Mouse (Mus musculus) right cerebral cortex, postnatal 36 days (tissue): ENCODE measurements at regions not wholly inside any gene's neighbourhood (a gene's known extent, or its start where the extent isn't known, plus 50 kb on each side); places are given as distances from the start of the nearest gene placed in this dataset.
A peak's percentile ranks its signal among the peaks of the same experiment; 100 is the strongest.
"Not testable (repeated sequence)": the region's sequence is repeated elsewhere in the genome, so short reads cannot be mapped to it uniquely, and the experiment has no call there.

Source experiments
- DNase-seq, 2 experiments: peaks; one replicate each; pipeline ENCODE4 v3.0.0; 2022; ENCODE audit warnings: low spot score in 2 of 2, mixed read lengths in 1 of 2

- DNase-seq: no peak
Observed at GRCm38 (mm10) chr3:152040751-152041150, 125.3 kb downstream of the Gipc2 start.

DNA sequence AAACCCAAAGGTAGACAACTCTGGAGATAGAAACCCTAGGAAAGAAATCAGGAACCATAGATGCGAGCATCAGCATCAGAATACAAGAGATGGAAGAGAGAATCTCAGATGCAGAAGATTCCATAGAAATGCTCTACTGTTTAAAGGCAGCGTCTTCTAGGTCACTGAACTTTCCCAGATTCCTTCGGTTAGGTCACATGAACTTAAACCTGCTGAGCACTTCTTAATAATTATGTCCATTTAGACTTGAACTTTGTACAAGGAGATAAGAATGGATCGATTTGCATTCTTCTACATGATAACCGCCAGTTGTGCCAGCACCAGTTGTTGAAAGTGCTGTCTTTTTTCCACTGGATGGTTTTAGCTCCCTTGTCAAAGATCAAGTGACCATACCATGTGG lies 129.2 kb downstream of the Gipc2 start:
- DNase-seq: not testable (repeated sequence)

GRCm38 (mm10) chr3:152035416-152035815 lies 130.6 kb downstream of the Gipc2 start:
- no peak for DNase-seq

- no peak for DNase-seq
Observed at GRCm38 (mm10) chr3:152034686-152035085, 131.3 kb downstream of the Gipc2 start.

DNA sequence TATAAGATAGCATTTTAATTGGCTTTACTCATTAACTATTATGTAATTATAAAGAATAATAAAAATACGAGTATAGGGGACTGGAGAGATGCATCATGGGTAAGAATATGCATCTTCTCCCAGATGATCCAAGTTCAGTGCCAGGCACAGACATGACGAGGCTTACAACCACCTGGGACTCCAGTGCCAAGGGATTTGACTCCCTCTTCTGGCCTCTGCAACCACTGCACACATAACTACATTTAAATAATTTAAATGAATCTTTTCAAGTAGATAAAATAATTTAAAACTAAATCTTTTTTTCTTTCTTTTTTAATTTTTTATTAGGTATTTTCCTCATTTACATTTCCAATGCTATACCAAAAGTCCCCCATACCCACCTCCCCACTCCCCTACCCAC lies 131.8 kb downstream of the Gipc2 start:
- DNase-seq: no peak

DNA sequence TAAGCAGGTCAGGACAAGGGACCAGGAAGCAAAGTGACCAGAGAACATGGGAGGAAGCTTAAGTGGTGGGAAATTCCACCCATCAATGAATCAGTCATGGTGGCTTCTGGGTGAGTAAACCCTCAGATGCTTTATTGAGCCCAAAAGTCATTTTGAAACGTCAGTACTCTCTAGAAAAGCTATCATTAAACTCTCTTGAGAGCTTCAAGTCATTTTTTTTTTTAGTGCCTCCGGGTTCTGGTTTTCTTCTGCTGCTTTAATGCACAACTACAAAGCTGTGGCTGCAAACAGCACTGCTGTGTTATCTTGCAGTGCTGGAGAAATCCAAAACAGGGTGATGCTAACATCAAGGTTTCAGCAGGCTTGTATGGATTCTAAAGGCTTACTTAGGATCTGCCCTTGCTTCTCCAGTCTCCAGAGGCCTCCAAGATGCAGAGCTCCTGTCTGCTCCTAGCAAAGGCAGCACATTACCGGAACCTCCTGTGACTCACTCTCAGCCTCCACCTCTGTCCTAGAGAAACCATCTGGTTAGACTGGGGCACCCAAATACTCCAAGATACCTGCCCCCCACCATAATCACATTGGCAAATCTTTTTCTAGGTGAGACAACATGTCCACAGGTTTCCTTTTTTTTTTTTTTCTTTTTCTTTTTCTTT lies 133.2 kb downstream of the Gipc2 start:
- DNase-seq: no peak

DNA sequence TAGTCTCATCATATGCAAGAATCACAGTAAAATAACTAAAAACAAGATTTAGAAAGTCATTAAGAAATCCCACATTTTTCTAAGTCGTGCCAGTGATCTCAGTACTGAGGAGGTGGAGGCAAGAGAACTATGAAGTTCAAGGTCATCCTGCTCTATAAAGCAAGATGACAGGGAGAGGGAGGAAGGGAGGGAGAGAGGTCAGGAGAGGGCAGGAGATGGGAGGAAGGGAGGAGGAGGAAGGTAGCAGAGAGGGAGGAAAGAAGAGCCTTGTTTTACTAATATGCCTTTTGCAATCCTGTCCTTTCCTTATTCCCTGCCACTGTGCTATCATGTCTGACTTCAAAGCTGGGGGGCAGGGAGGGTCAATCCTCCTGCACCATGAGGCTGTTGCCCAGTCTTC lies 137.3 kb downstream of the Gipc2 start:
- DNase-seq: no peak

- DNase-seq: no peak
Observed at GRCm38 (mm10) chr3:152026034-152026433, 140.0 kb downstream of the Gipc2 start.

DNA sequence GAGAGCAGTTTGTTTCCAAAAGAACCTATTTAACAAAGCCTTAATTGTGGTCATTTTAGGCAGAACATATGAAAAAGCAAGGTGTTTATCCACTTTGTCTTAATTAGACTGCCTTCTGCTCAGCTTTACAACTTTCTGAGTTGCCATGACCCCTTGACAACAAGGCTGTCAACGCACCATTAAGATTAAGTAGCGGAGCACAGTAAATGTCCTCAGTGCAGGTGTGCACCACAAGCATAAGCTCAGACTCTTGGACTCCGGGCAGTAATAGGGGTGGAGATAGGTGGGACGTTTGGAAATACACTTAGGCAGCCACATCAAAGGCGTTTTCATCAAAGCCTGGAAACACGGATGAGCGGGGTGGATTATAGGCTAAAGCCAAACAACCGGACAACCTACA lies 140.9 kb downstream of the Gipc2 start:
- no peak for DNase-seq

DNA sequence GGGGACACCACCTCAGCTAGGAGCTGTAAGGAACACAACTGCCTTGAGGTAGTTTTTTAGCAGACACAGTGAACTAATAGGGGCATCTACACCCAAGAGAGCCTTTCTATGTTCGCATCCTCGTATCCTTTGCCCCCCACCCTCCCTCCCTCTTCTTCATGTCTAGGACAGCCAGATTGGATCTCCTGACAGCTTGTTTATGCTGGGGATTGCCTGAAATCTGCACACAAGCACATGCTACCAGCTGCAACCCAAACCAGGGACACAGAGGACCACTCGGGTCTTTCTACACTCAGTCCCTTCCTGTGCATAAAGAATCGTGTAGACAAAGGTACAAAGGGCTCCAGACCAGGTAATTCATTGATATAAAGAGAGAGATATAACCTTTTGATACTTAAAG lies 159.3 kb downstream of the Gipc2 start:
- no peak for DNase-seq

- DNase-seq: no peak
Observed at GRCm38 (mm10) chr3:152005366-152006025, 160.5 kb downstream of the Gipc2 start.

GRCm38 (mm10) chr3:152004411-152004955 lies 161.5 kb downstream of the Gipc2 start:
- DNase-seq: no peak

- peak; percentile 28 to 36 for DNase-seq
Observed at GRCm38 (mm10) chr3:151997534-151998107, 160.2 kb upstream of the Ptgfr start.

- no peak for DNase-seq
Observed at GRCm38 (mm10) chr3:151997111-151997510, 159.7 kb upstream of the Ptgfr start.

DNA sequence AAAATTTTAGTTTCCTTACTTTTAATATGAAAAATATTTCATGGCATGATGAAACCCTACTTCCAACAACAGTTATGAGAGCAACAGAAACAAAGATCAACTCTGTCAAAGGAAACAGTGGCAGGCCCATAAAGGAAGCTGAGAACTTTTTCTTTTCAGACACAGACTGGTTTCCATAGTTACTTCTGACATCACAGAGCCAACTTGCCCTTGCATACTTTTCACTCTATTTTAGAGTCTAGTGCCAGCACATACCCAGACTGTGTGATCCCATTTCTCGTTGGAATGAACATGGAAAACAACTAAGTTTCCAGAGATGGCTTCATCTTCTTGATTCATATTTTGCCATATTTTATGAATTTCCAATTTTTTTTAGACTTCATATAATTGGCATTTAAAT lies 150.8 kb upstream of the Ptgfr start:
- no peak for DNase-seq

DNA sequence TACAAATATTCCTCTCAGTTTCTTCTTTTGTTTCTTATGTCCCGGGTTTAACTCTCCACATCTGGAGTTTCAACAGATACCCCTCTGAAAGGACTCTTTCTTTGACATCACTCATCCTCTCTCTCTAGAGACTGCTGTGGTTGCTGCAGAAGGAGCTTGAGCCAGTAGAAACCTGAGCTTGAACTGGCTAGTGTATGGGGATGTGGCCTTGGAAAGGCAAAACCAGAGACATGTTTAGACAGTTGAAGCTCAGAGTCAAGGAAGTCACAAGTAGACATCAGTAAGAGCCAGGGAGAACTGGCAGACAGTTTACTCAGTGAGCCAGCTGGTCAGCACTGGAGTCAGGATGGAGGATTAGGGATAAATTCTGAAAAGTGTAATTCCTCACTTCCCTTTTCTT lies 140.7 kb upstream of the Ptgfr start:
- DNase-seq: no peak

- DNase-seq: no peak
Observed at GRCm38 (mm10) chr3:151977651-151978050, 140.2 kb upstream of the Ptgfr start.

DNA sequence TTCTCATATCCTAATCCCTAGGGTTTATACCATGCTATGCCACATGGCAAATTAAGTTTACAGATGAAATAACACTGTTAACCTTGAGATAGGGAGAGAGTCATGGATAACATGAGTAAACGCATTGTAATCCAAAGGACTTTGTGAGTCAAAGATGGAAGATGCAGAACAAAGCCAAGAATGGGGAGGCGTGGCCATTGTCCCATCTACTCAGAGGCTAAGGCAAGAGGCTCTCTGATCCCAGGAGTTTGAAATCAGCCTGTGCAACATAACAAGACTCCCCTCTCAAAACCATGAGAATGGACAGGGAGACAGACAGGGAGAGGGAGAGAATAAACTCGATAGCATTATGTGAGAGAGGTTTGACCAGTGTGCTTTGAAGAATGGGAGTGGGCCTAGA lies 112.4 kb upstream of the Ptgfr start:
- no peak for DNase-seq

GRCm38 (mm10) chr3:151948015-151948645 lies 110.7 kb upstream of the Ptgfr start:
- no peak for DNase-seq

DNA sequence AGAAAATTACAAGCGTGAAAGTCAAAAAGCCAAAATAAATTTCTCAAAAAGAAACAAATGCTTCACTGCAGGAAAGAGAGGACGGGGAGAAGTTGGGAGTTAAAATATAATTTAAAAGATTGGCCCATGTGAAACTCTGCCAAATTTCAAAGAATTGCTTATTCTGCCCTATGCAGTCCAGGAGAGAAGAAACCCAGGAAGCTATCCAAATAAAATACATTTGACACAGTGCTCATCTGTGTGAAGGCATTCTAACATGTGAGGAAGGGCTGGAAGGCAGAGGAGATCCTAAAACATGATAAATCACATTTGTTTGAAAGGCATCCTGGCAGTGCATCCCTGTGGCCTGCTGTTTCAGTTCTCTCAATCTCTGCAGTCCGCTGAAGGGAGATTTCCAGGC lies 108.5 kb upstream of the Ptgfr start:
- DNase-seq: no peak

- no peak for DNase-seq
Observed at GRCm38 (mm10) chr3:151943542-151943941, 106.1 kb upstream of the Ptgfr start.

DNA sequence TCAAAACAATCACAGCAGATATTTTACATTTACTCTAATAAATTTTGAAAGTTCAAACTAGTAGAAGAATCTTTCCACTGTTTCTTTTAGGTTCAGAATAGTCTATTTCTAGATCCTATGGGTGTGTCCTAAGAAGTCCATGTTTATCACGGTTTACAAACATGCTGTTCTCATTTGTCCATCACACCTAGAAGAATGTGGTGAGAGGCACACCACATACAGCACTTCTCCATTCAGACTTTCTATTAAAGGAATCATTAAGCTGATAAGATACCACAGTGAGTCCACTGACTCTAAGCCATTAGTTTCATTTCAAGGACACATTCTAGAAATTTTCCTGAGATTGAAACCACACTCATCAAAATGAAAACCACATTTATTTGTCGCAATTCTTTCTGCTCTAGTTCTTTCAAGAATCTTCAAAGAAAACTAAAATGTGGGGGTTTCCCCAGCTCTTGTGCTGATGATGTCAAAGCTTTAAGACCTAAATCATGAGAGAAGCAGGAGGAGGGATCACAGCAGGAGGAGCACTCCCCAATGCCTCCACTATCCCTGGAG lies 101.1 kb upstream of the Ptgfr start:
- no peak for DNase-seq
